Mouse (Mus musculus) forebrain, embryonic 10.5 days (tissue): Measurements from ENCODE around the gene Bmf. TPM values are rescaled to one million over a fixed set of nuclear protein-coding genes. Genes with fewer than 3 reads are reported as not detected.

Experiments
- DNase-seq: peaks from one replicate; pipeline ENCODE4 v3.0.0-alpha.2; 2017; ENCODE audit warnings: low spot score; ENCODE audit errors: extremely low spot score
- H3K27ac ChIP-seq: fragments of 300-500 bp; sonication (generic); 2 replicates; pipeline ENCODE4 v1.5.1; 2016; ENCODE audit warnings: mild to moderate bottlenecking
- H3K27me3 ChIP-seq: fragments of 300-500 bp; sonication (generic); 2 replicates; pipeline ENCODE4 v1.6.1; 2016; ENCODE audit warnings: mild to moderate bottlenecking; ENCODE audit not compliant: poor library complexity, severe bottlenecking
- H3K36me3 ChIP-seq: fragments of 300-500 bp; sonication (generic); replicated peaks from 2 replicates; pipeline ENCODE4 v1.6.1; 2016; ENCODE audit warnings: mild to moderate bottlenecking, moderate library complexity
- H3K4me1 ChIP-seq: fragments of 300-500 bp; sonication (generic); 2 replicates; pipeline ENCODE4 v1.6.1; 2016
- H3K4me3 ChIP-seq: fragments of 300-500 bp; sonication (generic); 2 replicates; pipeline ENCODE4 v1.5.1; 2016; ENCODE audit warnings: mild to moderate bottlenecking, moderate library complexity
- H3K9me3 ChIP-seq: fragments of 300-500 bp; sonication (generic); 2 replicates; pipeline ENCODE4 v1.6.1; 2016; ENCODE audit warnings: mild to moderate bottlenecking, moderate library complexity
- WGBS: fragments of 180-500 bp; shearing (Covaris S2); methylation state at CpG from one replicate; pipeline ENCODE4 v1.1.7; 2016; 5-methylcytosine and 5-hydroxymethylcytosine counted together
- polyA plus RNA-seq: library from polyadenylated mRNA; unstranded; fragments of >200 nt; fragmentation: Nextera tagmentation; extraction: Ambion mirVana; gene quantifications from 2 replicates; pipeline ENCODE4 v1.2.1, GENCODE M21; 2016

The Bmf gene
- 3.8 and 4.5 TPM in 2 replicates for polyA plus RNA-seq

DNA sequence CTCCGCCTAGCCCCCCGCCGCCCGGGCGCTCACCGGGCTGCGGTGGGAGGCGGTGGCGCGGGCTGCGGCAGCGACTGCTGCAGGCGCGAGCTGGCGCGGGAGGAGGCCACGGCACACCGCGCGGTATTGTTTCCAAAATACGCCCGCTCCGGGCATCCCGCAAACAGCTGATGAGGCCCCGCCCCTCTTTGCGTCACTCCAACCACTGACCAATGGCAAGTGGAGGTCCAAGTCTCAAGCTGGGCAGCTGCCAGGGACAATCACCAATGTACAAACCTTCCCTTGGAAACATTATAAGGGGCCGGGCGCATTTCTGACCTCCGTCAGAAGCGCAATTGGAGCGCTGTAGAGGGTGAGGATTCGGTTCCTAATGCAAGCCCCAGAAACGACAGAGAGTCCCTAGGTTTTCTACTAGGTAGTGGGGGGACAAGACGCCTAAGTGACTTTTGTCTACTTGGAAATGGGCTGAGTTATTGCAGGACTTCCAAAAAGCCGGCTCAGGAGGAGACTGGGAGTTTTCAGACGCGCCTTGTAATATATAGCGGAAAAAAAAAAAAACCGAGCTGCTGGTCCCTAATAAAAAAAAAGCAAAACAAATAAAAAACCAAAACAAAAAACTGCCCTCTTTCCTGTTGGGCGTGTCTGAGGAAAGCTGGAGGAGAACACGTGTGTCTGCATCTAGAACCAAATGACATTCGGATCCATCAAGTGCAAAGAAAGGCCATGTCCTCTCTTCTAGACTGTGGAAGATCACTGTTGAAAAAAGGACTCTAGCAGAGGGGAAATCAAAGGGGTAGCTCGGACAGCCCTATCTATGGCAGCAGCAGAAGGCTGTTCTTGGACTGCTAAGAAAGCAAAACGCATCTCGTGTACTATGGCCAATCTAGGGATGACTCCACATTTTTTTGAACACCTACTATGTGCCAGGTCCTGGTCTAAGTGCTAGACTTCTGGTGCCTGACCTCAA, at the start of gene Bmf:
TSS of gene Bmf (minus strand) at position 181 of the 967 bp plus-strand sequence.
- DNase-seq = peak; percentile 98
- Histone ChIP-seq H3K36me3 (no peaks in the 10 kb centered on the region), H3K4me3 (peak within 1 kb of the TSS; percentile 95), H3K4me1 (peaks cover 63% of the 10 kb centered on the region), H3K27me3 (peaks cover 35% of the 10 kb centered on the region), H3K9me3 (no peaks in the 10 kb centered on the region), H3K27ac (peak within 1 kb of the TSS; percentile 94)
- WGBS = 2% methylated on average over 45 of the region's 45 CpGs

DNA sequence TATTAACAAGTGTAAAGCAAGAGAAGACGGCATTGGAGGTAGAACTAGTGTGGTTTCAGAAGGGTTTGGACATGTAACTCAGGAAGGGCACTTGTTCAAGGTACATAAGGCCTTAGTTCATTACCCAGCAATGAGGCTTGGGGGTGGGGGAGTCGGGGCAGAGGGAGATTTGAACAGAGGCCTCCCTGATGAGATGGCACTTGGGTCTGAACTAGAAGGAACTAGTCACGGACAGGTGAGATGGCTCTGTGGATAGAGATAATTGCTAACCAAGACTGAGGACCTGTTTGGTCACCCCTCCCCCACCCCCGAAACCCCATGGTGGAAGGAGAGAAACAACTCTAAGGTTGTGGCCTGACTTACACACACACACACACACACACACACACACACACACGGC, 49.6 kb upstream of the Bmf start:
- Histone ChIP-seq H3K4me1 (peaks cover 32% of the 10 kb centered on the region), H3K27me3 (no peaks in the 10 kb centered on the region), H3K36me3 (peaks cover 45% of the 10 kb centered on the region), H3K27ac (peak overlapping the region; percentile 91), H3K9me3 (no peaks in the 10 kb centered on the region), H3K4me3 (peak overlapping the region; percentile 75)
- DNase-seq = no peak
- 51% methylated on average over 5 of the region's 5 CpGs for WGBS

DNA sequence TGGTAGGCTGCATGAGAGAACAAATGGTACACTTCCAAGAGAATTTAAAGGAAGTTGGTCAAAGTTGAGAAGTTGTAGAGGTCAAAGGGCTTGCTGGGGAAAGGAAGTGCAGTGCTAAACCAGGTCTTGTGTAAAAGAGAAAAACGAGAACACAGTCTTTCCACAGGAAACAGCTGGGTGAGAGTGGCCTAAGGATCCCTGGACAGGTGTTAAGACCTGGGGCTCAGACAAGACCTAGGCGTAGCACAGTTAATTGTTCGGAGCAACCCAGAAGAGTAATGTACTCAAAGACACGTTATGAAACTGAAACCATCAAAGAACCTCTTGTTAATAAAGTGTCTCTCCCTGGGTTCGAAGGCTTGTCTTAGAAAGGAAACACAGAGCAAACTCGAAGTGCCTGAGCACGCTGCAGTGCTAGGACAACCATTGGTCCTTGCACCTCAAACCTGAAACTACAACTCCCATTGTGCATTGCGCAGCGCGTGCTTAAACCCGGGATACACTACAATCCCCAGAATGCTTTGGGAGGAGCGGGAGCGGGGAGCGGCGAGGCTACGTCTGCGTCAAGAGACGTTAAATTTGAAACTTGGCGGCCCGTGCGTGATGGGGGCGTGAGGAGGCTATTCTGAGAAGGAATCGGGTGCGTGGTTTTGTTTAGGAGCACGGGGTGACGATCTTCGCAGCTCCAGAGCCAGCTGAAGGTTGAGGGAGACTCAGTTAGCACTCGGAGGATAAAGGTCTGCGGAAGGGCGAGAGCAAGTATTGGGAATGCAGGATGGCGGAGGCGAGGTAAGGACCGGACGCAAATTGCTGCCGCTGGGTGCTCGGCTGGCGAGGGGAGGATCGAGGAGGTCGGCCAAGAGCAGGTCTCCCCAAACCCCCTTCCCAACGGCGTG, 48.4 kb upstream of the Bmf start, which contains the start of gene Bub1b:
TSS of gene Bub1b (plus strand) at position 539 of the 896 bp plus-strand sequence.
- WGBS = 6% methylated on average over 41 of the region's 41 CpGs
- H3K27ac ChIP-seq = peak within 1 kb of the TSS; percentile 91

DNA sequence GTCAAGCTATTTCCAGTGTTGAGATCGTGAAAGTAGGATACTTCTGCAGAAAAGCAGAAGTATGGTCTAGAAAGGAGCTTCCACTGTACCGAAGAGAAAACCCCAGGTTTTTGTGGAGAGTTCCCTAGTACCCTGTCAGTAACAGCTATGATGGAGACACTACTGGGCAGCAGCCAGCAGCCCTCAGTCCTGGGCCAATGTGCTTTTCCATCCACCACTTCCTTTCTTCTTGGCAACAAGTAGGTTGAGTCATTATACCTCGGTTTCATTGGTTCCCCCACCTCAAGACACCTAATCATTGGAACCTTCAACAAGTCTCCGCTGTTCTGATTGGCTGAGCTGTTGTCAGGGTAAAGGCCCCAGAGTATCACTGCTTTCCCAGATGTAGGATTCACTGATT, 41.6 kb upstream of the Bmf start:
- WGBS = 89% methylated on average over 4 of the region's 4 CpGs
- H3K36me3 ChIP-seq = no peaks in the 10 kb centered on the region
- H3K4me3 ChIP-seq = no peak overlapping the region
- no peaks in the 10 kb centered on the region for H3K4me1 ChIP-seq
- no peaks in the 10 kb centered on the region for H3K27me3 ChIP-seq
- no peak for DNase-seq
- H3K9me3 ChIP-seq = no peaks in the 10 kb centered on the region
- no peak overlapping the region for H3K27ac ChIP-seq

More for the DNA sequence above, 48.4 kb upstream of the Bmf start, which contains the start of gene Bub1b:
- Histone ChIP-seq H3K4me1 (peaks cover 32% of the 10 kb centered on the region), H3K9me3 (no peaks in the 10 kb centered on the region), H3K27me3 (no peaks in the 10 kb centered on the region), H3K36me3 (peaks cover 34% of the 10 kb centered on the region), H3K4me3 (peak within 1 kb of the TSS; percentile 75)
- DNase-seq = peak; percentile 93

DNA sequence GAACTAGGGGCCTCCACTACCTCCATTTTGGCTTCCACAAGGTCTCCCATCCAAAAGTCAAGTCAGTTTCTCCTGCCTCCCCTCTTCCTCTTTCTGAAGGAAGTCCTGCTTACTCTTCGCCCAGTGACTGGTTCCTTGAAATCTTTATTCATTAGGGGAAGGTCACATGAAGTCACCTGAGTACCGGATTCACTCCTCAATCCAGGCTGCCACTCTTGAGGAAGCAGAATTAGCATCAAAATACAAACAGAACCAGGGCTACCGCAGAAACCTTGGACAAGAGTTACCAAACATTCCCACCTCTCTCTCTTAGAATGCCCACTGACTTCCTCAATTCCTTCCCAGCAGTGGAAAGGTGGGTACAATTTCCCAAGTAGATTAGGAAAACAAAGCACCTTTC, 38.2 kb upstream of the Bmf start:
- Histone ChIP-seq H3K4me1 (no peaks in the 10 kb centered on the region), H3K27ac (no peak overlapping the region), H3K27me3 (no peaks in the 10 kb centered on the region), H3K4me3 (no peak overlapping the region), H3K9me3 (no peaks in the 10 kb centered on the region), H3K36me3 (no peaks in the 10 kb centered on the region)
- 70% methylated on average over 3 of the region's 3 CpGs for WGBS
- no peak for DNase-seq

DNA sequence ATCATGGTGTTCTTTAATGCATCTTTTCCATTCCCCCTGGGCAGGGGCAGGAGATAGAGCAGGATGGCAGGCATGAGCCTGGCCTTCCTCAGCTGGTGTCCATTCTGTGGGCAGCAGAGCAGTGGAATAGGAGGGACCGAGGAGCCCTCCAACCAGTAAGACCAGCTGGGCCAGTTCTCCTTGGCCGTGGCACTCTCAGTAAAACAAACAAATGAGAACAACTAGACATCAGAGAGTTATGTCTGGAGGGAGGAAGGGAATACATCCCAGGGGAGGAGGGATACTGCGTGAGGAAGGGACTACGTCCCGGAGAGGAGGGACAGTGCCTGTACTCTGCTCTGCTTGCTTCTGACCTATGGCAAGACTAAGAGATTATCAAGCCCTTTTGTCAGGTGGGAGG, 36.5 kb upstream of the Bmf start:
- H3K9me3 ChIP-seq = no peaks in the 10 kb centered on the region
- H3K4me1 ChIP-seq = no peaks in the 10 kb centered on the region
- DNase-seq = no peak
- H3K4me3 ChIP-seq = no peak overlapping the region
- no peaks in the 10 kb centered on the region for H3K36me3 ChIP-seq
- H3K27ac ChIP-seq = no peak overlapping the region
- no peaks in the 10 kb centered on the region for H3K27me3 ChIP-seq
- 83% methylated on average over 5 of the region's 5 CpGs for WGBS

DNA sequence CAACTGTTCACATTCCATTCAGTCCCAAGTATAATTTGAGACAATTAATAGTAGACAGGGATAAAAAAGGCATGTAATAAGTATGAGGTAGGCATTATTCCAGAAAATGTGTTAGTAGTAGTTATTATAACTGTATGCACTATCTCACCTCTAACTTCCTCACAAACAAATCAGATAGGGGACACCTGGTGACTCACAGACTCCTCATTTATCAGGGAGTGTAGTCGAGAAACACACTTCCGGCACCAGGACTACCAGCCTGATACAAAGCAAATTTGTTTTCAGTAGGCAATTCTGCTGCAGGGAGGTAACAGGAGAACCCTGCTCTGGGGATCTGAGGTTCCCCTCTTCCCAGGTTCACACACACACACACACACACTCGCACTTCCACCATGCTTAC, 23.6 kb upstream of the Bmf start:
- Histone ChIP-seq H3K9me3 (no peaks in the 10 kb centered on the region), H3K4me3 (no peak overlapping the region), H3K27me3 (no peaks in the 10 kb centered on the region), H3K36me3 (no peaks in the 10 kb centered on the region), H3K27ac (no peak overlapping the region), H3K4me1 (0 out of 2 replicates have a peak, but pooled peaks cover 8% of the 10 kb centered on the region)
- no peak for DNase-seq
- WGBS = 88% methylated on average over 3 of the region's 3 CpGs

DNA sequence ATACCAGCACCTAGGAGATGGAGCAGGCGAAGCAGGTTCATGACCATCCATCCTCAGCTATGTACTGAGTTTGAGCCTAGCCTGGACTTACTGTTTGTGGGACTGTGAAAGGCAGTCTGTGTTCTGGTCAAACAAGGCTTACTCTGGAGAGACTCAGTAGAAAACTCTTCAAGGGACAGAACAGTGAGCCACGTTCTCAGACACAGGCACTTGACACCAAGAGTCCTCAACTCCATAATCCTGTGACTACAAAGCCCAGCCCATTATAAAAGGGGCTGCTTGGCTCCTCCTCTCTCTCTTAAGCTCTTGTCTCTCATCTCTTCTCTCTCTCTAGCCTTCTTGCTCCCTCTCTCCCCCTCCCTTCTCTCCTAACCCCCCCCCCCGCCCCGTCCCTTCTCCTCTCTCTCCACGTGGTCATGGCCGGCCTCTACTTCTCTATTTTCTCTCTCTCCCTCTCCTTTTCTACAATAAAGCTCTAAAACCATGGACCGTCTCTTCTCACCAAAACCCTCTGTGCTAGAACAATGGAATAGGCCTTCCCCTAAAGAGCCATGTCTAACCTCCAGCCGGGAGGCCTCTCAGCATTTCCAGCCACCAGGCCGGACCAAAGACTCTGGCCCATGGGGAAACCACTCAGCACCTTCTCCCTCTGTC, 22.8 kb upstream of the Bmf start:
- Histone ChIP-seq H3K36me3 (no peaks in the 10 kb centered on the region), H3K9me3 (no peaks in the 10 kb centered on the region), H3K4me1 (0 out of 2 replicates have a peak, but pooled peaks cover 8% of the 10 kb centered on the region), H3K27ac (peak overlapping the region; percentile 51; the same call in 1 of the 2 replicates), H3K27me3 (no peaks in the 10 kb centered on the region), H3K4me3 (no peak overlapping the region)
- no peak for DNase-seq
- 69% methylated on average over 9 of the region's 9 CpGs for WGBS

DNA sequence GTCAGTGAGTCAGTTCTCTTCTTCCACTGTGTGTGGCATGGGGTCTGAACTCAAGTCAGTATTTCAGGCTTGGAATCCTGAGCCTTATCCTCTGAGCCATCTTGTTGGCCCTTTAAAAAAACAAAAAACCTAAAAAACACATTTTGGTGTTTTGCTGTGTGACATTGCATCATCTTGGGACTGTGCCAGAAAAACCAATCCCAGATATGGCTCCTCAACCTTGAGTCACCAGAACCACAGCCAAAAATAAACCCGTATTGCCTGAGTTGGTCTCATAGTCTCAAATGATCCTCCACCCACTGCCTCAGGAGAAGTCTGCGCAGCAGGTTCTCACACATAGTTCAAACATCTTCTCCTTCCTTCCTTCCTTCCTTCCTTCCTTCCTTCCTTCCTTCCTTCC, 21.5 kb upstream of the Bmf start:
- H3K27me3 ChIP-seq = no peaks in the 10 kb centered on the region
- 0 out of 2 replicates have a peak, but pooled peaks cover 8% of the 10 kb centered on the region for H3K4me1 ChIP-seq
- H3K36me3 ChIP-seq = no peaks in the 10 kb centered on the region
- DNase-seq = no peak
- 92% methylated on average over 2 of the region's 2 CpGs for WGBS
- no peaks in the 10 kb centered on the region for H3K9me3 ChIP-seq
- H3K4me3 ChIP-seq = no peak overlapping the region
- H3K27ac ChIP-seq = no peak overlapping the region

DNA sequence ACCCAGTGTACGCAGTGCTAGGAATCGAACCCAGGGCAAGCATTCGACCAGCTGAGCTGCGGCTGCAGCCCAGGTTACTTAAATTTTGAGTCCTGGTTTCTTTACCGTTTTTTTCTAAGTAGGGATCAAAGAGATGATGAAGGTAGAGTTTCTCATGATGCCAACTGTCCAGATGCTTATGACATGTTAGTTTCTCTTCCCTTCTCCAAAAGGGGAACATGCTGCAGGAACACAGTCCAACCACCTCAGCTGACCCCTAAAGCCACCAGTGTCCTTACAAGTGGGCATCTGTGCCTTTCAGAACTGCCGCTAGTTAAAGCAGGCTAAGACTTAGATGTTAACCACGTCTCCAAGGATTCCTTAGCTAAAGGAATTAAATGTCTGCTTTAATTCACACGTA, 17.7 kb upstream of the Bmf start:
- 87% methylated on average over 8 of the region's 8 CpGs for WGBS
- Histone ChIP-seq H3K9me3 (no peaks in the 10 kb centered on the region), H3K27ac (no peak overlapping the region), H3K36me3 (peaks cover 15% of the 10 kb centered on the region), H3K4me1 (0 out of 2 replicates have a peak, but pooled peaks cover 2% of the 10 kb centered on the region), H3K27me3 (no peaks in the 10 kb centered on the region), H3K4me3 (no peak overlapping the region)
- no peak for DNase-seq

DNA sequence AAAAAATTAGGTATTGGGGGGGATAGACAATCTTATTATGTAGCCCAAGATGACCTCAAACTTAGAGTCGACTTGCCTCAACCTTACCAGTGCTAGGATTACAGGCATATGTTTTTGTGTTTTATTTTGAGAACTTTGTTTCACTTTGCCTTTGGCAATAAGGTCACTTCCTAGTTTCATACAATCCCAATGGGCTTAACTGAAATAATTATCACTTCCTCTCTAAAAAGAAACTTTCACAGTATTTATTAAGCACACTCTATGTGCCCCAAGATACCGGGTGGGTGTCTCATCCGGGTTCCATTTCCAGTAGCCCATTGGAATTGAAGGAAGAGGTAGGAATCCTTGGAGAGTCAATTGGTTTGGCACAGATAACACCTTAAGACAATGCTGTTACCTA, 12.9 kb upstream of the Bmf start:
- H3K27ac ChIP-seq = no peak overlapping the region
- no peaks in the 10 kb centered on the region for H3K9me3 ChIP-seq
- H3K36me3 ChIP-seq = peaks cover 38% of the 10 kb centered on the region
- no peaks in the 10 kb centered on the region for H3K27me3 ChIP-seq
- H3K4me1 ChIP-seq = no peaks in the 10 kb centered on the region
- DNase-seq = no peak
- no peak overlapping the region for H3K4me3 ChIP-seq
- 91% methylated on average over 3 of the region's 3 CpGs for WGBS

DNA sequence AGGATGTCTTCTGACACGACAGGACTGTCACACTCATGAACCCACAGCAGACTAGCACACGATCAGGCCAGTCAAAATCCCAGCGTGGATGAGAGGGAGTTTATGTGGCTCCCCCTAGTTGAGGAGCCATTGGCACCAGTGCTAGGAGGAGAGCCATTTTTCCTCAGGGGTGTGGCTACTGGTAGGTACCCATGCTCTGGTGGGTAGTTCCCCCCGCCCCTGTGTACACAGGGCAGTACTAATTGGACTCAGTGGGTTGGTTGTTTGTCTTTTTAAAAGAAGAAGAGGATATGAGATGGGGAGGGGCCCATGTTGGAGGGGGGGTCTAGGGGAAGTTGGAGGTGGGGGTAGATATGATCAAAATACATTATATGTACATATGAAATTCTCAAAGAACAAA, 12.5 kb upstream of the Bmf start:
- peaks cover 38% of the 10 kb centered on the region for H3K36me3 ChIP-seq

More for the DNA sequence above, 12.5 kb upstream of the Bmf start:
- H3K27me3 ChIP-seq = no peaks in the 10 kb centered on the region
- 82% methylated on average over 4 of the region's 4 CpGs for WGBS
- H3K9me3 ChIP-seq = no peaks in the 10 kb centered on the region
- H3K4me3 ChIP-seq = no peak overlapping the region
- no peak overlapping the region for H3K27ac ChIP-seq
- no peaks in the 10 kb centered on the region for H3K4me1 ChIP-seq
- no peak for DNase-seq
